Mouse (Mus musculus): Measurements from ENCODE around the gene Wdr38.

Wdr38 gene

GRCm38 (mm10) chr2:39040215-39040614 is 42.9 kb downstream of the Wdr38 start:
- DNase-seq (ENCODE audit: extremely low read depth, low read depth): no peak

GRCm38 (mm10) chr2:39048515-39048914 is 51.2 kb downstream of the Wdr38 start:
- DNase-seq (ENCODE audit: extremely low read depth, low read depth): no peak

Measured in MEL-GATA-1-ER (cell line).